Mouse (Mus musculus): ENCODE data around the gene Obp2b. TPM values are rescaled to one million over a fixed set of nuclear protein-coding genes. Genes with fewer than 3 reads are reported as not detected.

Obp2b gene
- total RNA-seq, 2 experiments from 2014 or later, result not detected

GRCm38 (mm10) chr2:25779076-25779475 is 42.3 kb downstream of the Obp2b start:
- no peak for DNase-seq

- no peak for DNase-seq
These were observed 44.1 kb downstream of the Obp2b start for GRCm38 (mm10) chr2:25780921-25781320.

GRCm38 (mm10) chr2:25781957-25782356 is 45.1 kb downstream of the Obp2b start, which contains the start of gene Gm13539:
TSS of gene Gm13539 (plus strand) at chr2:25782257.
- no peak for DNase-seq

- no peak for DNase-seq
These were observed 48.9 kb downstream of the Obp2b start for GRCm38 (mm10) chr2:25785573-25786322.

- DNase-seq, result no peak
These were observed 52.3 kb downstream of the Obp2b start for GRCm38 (mm10) chr2:25789092-25789491.

Other genes with a start within 250 kb of the Obp2b start
- not detected for gene Lcn12, start 243.1 kb upstream of the Obp2b start, total RNA-seq (2021)
- 10 to 100 TPM; 73.1 to 88.8 TPM for gene Fbxw5, start 236.3 kb upstream of the Obp2b start, total RNA-seq (2021)
- gene C8g, start 235.3 kb upstream of the Obp2b start, total RNA-seq (2021), result 10 to 100 TPM; 16.8 to 42.9 TPM
- gene Traf2, start 190.1 kb upstream of the Obp2b start, total RNA-seq (2021), result 10 to 100 TPM; 18.0 to 22.7 TPM
- 100 to 1,000 TPM; 266 to 285 TPM for gene Edf1, start 179.2 kb upstream of the Obp2b start, total RNA-seq (2021)
- 1 to 10 TPM; 1.6 to 6.3 TPM for gene Mamdc4, start 162.2 kb upstream of the Obp2b start, total RNA-seq (2021)
- 10 to 100 TPM; 63.5 to 82.8 TPM for gene Phpt1, start 161.8 kb upstream of the Obp2b start, total RNA-seq (2021)
- gene Ajm1, start 155.3 kb upstream of the Obp2b start, total RNA-seq (2021), result 1 to 10 TPM; 1.8 to 2.2 TPM
- 10 to 100 TPM; 70.0 to 88.5 TPM for gene Rabl6, start 128.5 kb upstream of the Obp2b start, total RNA-seq (2021)
- not detected for gene Ccdc183, start 119.3 kb upstream of the Obp2b start, total RNA-seq (2021)
- gene Tmem141, start 115.0 kb upstream of the Obp2b start, total RNA-seq (2021), result 10 to 100 TPM; 28.2 to 30.8 TPM
- 10 to 100 TPM; 11.3 to 15.8 TPM for gene Fcna, start 109.0 kb upstream of the Obp2b start, total RNA-seq (2021)
- 1 to 10 TPM in 1 of 2 experiments, not detected in 1; 1.6 TPM for gene Lcn8, start 83.9 kb upstream of the Obp2b start, total RNA-seq (2021)
- not detected for gene Lcn5, start 79.1 kb upstream of the Obp2b start, total RNA-seq (2021)
- not detected for gene Lcn6, start 60.2 kb upstream of the Obp2b start, total RNA-seq (2021)
- not detected for gene Lcn10, start 54.3 kb upstream of the Obp2b start, total RNA-seq (2021)
- 1 to 10 TPM; 2.4 to 2.6 TPM for gene Obp2a, start 37.0 kb upstream of the Obp2b start, total RNA-seq (2021)
- gene Bmyc, start 30.3 kb upstream of the Obp2b start, total RNA-seq (2021), result 10 to 100 TPM; 40.8 to 42.7 TPM
- gene Lcn3, start 28.6 kb downstream of the Obp2b start, total RNA-seq (2021), result not detected
- gene Lcn11, start 40.0 kb downstream of the Obp2b start, total RNA-seq (2021), result not detected
- not detected for gene Gm13539, start 45.2 kb downstream of the Obp2b start, total RNA-seq (2021)
- not detected for gene Glt6d1, start 78.8 kb downstream of the Obp2b start, total RNA-seq (2021)
- not detected for gene Lcn9, start 86.1 kb downstream of the Obp2b start, total RNA-seq (2021)
- not detected for gene Sohlh1, start 110.2 kb downstream of the Obp2b start, total RNA-seq (2021)
- gene Kcnt1, start 126.7 kb downstream of the Obp2b start, total RNA-seq (2021), result 1 to 10 TPM; 4.0 to 7.2 TPM
- gene Camsap1, start 246.3 kb downstream of the Obp2b start, total RNA-seq (2021), result 10 to 100 TPM; 28.2 to 28.7 TPM

All from adrenal gland, postnatal 10 days (tissue).